Mouse (Mus musculus) thymus, postnatal 14 days (tissue): ENCODE data around the gene Esf1.
"Not testable (repeated sequence)": the region's sequence is repeated elsewhere in the genome, so short reads cannot be mapped to it uniquely, and the experiment has no call there.

Experiments used
- DNase-seq: peaks from one replicate; pipeline ENCODE4 v3.0.0; 2021

The Esf1 gene

GRCm38 (mm10) chr2:140170127-140170802 lies at the start of gene Esf1, which contains the start of gene Ndufaf5:
Gene Esf1 (minus strand): TSS chr2:140170564.
Gene Ndufaf5 (plus strand): TSS chr2:140170649.
- peak; percentile 94 for DNase-seq

GRCm38 (mm10) chr2:140215965-140216364 lies 45.6 kb upstream of the Esf1 start:
- DNase-seq = no peak

GRCm38 (mm10) chr2:140215415-140215814 lies 45.1 kb upstream of the Esf1 start:
- DNase-seq = no peak

DNA sequence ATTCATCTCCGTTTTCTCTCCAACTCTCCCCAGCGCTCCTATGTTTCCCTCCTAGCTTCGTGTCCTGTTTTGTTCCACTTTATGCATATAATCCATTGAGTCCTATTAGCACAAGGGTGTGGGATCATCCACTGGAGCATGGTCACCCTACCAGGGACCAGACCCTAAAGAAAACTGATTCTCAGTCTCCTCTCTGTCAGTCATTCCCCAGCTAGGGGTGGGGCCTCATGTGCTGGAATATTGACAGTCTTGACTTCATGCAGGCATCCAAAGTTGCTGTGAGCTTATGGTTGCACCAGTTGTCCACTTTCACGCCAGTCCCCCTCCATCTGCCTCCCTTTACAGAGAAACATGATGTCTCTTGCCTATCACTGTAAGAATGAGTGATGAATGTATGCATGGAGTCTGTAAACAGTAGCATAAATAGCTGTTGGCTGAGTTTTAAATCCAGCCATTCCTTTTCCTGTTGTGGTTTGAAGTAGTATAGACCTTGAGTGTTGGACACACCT lies 44.2 kb upstream of the Esf1 start:
- DNase-seq = no peak

- DNase-seq = no peak
Measured at GRCm38 (mm10) chr2:140203756-140204155, 33.4 kb upstream of the Esf1 start.

DNA sequence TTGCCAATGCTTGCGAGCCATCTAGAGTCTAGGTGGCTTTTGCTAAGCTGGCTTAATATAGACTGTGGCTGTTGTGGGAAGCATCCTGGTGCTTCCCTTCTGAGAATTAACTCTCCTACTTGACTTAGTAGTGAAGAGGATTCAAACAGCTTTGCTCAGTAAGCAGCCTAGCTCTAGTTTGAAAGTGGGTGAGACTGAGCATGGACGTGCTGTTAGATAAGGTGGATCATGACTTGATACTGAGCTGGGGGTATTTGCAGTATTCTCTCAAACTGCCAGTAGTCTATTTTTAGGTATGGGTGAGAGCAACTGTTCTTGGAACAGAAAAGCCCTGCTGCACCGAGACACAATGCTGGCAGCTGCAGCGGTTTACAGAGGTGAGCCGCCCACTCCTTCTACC lies 32.2 kb upstream of the Esf1 start:
- no peak for DNase-seq

DNA sequence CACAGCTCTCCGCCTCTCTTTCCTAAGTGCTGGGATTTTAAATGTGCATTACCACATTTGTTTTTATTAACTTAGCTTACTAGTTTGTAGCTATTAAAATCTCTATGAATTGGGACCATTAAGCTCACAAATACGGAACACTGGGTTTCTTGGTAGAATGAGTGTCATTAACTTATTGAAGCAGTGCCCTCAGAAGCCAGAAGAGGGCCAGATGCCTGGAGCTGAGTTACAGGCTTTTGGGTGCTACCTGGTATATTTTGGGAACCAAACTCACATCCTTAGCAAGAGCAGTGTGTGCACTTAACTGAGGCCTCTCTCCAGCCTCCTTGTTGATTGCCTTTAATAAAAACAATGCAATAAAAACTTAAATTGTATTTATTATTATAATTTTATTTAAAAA lies 30.3 kb upstream of the Esf1 start:
- DNase-seq = no peak

- DNase-seq = not testable (repeated sequence)
Measured at GRCm38 (mm10) chr2:140185685-140186210, 15.4 kb upstream of the Esf1 start.

GRCm38 (mm10) chr2:140170803-140171553 lies 614 bp upstream of the Esf1 start:
- DNase-seq = peak; percentile 3

GRCm38 (mm10) chr2:140169057-140169456 lies 1.3 kb downstream of the Esf1 start:
- DNase-seq = no peak

DNA sequence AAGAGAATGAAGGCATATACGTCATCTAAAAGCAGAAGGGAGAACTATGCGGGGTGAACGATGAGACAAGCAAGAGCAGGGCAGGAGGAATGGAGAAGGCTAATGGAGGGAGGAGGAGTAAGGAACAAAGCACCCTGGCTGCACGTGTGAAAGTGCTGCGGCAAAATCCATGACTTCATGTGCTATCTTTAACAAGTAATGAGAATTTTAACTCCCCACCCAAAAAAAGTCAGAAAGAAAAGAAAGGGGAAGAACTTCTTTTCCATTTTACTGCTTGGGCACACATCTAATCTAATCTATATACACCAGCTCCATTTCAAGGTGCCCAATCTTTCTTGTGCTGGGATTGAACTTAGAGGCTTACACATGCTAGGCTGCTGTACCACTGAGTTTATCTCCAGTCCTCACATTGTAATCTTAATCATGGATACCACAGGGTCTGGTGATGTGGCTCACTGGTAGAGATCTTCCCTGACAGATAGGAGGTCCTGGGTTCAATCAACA lies 7.0 kb downstream of the Esf1 start:
- no peak for DNase-seq

- no peak for DNase-seq
Measured at GRCm38 (mm10) chr2:140159186-140159730, 11.1 kb downstream of the Esf1 start.

- not testable (repeated sequence) for DNase-seq
Measured at GRCm38 (mm10) chr2:140151743-140152142, 18.6 kb downstream of the Esf1 start, which contains the start of gene Gm17374. Gene Gm17374 (plus strand): TSS chr2:140152043.

GRCm38 (mm10) chr2:140125516-140125915 lies 44.8 kb downstream of the Esf1 start:
- peak; percentile 16 for DNase-seq

DNA sequence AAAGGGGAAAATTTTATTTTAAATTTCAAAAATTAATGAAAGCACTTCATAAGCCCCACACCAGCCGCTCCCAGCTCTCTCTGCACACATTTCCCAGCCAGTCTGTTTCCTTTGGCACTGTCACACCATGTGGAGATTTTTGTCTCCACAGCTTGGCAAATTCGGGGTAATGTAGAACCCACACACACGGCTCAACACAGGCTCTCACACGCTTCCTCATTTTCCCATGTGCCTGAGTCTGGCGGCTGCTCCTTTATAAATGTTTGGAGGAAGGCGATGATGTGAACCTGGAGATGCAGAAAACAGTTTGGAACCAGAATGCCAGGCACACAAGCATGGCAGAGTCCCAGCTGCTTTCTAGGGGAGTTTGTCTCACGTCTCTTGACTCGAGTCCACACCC lies 56.5 kb downstream of the Esf1 start:
- no peak for DNase-seq

GRCm38 (mm10) chr2:140108945-140109344 lies 61.4 kb downstream of the Esf1 start:
- DNase-seq = no peak

DNA sequence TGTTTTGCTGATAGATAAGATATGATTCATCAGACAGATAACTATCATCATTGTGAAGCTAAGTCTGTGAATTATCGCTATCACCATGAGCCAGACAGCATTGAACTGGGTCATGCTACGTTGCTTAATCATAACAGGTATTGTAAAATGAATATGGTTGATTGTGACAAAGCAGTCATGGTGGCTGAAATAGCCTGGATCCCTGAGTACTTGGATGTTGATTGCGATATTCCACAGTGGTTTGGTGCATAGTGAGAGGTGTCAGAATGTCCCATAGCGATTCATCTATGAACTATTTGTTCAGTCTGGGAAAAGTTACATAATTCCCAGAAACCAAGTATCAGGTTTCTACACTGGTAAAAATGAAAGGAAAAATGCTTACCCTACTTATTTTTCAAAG lies 62.7 kb downstream of the Esf1 start:
- no peak for DNase-seq

- no peak for DNase-seq
Measured at GRCm38 (mm10) chr2:140104951-140105350, 65.4 kb downstream of the Esf1 start.

GRCm38 (mm10) chr2:140100551-140101474 lies 69.6 kb downstream of the Esf1 start:
- DNase-seq = no peak

DNA sequence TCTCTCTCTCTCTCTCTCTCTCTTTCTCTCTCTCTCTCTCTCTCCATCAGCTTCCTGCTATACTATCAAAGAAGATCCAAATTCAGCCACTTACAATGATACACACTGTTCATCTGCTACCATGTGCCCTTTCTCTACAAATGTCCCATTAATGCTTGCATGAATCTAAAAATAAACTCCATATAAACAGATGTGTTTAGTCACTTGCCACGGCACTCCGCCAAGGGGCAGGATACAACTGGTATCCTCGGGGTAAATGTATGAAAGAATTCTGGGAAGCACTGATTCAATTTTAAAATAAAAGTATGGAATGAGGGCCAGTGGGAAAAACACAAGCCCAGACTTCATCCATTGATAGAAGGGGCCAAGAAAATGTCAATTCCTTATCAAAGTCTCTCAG lies 70.4 kb downstream of the Esf1 start:
- no peak for DNase-seq

DNA sequence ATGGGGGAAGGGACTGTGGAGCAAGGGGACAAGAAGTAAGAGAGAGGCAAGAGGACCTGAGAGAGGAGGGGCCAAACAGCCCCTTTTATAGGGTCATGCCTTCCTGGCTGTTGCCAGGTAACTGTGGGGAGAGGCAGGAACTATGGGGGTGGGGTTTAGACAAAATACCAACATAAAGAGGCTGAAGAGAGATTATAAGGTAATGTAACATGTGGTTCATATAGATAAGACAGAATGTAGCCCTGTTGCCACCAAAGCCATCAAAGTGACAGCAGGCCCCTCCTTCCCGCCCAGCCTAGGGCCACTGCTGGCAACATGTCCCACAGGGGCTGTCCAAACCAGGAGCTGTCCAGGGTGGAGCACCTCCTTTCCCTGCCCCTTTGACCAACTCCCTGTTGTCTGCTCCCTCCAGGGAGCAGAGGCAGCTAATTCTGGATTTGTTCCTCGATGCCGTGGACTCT lies 73.2 kb downstream of the Esf1 start:
- DNase-seq = no peak

DNA sequence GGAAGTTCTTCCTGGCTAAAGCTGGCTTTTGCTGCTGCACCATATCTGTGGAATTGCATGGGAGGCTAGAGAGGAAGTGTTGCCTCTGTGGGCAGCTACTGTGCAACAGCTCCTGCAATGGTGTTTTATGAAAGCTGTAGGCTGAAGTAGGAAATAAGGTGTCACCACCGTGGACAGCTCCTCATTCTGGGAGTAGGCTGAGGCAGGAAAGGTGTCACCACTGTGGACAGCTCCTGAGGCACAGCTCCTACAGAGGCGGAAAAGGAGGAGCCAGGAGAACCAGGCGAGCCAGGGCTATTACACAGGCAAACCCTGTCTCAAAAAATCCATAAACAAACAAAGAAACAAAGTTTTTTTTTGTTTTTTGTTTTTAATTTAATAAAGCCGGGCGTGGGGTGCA lies 74.3 kb downstream of the Esf1 start:
- DNase-seq = no peak
